Mouse (Mus musculus): ENCODE results near the gene Fosl2. TPM values are rescaled to one million over a fixed set of nuclear protein-coding genes. Genes with fewer than 3 reads are reported as not detected.

The Fosl2 gene
- polyA plus RNA-seq, 1 experiment from 2014 or later, result 3.7 TPM

Other genes with a start within 250 kb of the Fosl2 start
- 0.04 and 0.07 TPM in 2 replicates for gene Plb1, start 96.9 kb downstream of the Fosl2 start, polyA plus RNA-seq (2015; fragmentation: Nextera tagmentation; extraction: Ambion mirVana)